Mouse (Mus musculus): Measurements from ENCODE around the gene Gstp2. TPM values are rescaled to one million over a fixed set of nuclear protein-coding genes. Genes with fewer than 3 reads are reported as not detected.
"Not testable (repeated sequence)": the region's sequence is repeated elsewhere in the genome, so short reads cannot be mapped to it uniquely, and the experiment has no call there.

Gene Gstp2
- total and polyA plus RNA-seq, 3 experiments = 0.28 TPM; not detected in 2

DNA sequence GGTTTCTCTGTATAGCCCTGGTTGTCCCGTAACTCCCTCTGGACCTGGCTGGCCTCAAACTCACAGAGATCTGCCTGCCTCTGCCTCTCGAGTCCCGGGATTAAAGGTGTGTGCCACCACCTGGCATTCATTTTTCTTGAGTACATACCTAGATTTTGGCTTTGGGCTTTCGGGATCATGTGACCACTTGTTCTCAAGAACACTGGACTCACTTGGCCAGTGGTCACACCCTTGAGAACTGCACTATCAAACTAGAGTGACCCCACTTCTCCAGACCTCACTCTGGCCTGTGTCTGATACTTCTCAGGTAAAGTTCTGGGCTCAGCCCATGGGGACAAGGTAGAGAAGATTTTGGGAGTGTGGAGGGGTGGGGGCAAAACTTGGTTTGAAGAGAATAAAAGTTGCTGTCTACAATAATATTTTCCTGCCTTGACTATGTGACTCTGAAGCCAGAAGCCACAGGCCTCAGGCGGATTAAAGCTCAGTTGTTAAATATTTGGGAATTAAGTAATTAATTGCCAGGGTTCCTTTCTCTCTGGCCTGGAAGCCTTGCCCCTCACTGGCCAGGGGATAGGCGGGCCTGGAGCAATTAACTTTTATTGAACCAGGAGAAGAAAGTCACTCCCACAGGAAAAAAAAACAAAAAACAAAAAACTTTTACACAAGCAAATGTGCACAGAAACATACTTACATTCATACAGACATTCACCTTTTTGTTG lies 27.0 kb upstream of the Gstp2 start:
- no peak overlapping the region for H3K4me3 ChIP-seq (ENCODE audit: low read depth, low read length)
- DNase-seq (ENCODE audit: low spot score) (no peak), ATAC-seq (ENCODE audit: extremely low read depth, insufficient number of reproducible peaks, low FRiP score, poor library complexity, severe bottlenecking) (no peak)
- no peak for TF ChIP-seq POLR2AphosphoS5 (IDR thresholded peaks at IDR 0.05; ENCODE audit: insufficient replicate concordance, low read depth, low read length)
- no peak for TF ChIP-seq TAL1 (conservative IDR thresholded peaks at IDR 0.05; ENCODE audit: low read depth, low read length)
- no peak for TF ChIP-seq CTCF (IDR thresholded peaks at IDR 0.05; ENCODE audit: low read depth, low read length)
- TF ChIP-seq GATA1 (IDR thresholded peaks at IDR 0.05; ENCODE audit: borderline replicate concordance, low read length) = no peak
- TF ChIP-seq GATA2 (IDR thresholded peaks at IDR 0.05; ENCODE audit: borderline replicate concordance, low read depth, low read length) = no peak
- H3K9me3 ChIP-seq (replicated peaks) = no peaks in the 10 kb centered on the region
- H3K36me3 ChIP-seq (replicated peaks) = no peaks in the 10 kb centered on the region
- H3K4me1 ChIP-seq (ENCODE audit: insufficient read depth, low read depth, low read length) = peaks cover 2% of the 10 kb centered on the region; the same call in 1 of the 2 replicates
- H3K27me3 ChIP-seq (ENCODE audit: insufficient read depth, low read length) = peaks cover 40% of the 10 kb centered on the region

- DNase-seq (ENCODE audit: low spot score) = no peak
Observed at GRCm38 (mm10) chr19:4071406-4071805, 25.6 kb upstream of the Gstp2 start.

DNA sequence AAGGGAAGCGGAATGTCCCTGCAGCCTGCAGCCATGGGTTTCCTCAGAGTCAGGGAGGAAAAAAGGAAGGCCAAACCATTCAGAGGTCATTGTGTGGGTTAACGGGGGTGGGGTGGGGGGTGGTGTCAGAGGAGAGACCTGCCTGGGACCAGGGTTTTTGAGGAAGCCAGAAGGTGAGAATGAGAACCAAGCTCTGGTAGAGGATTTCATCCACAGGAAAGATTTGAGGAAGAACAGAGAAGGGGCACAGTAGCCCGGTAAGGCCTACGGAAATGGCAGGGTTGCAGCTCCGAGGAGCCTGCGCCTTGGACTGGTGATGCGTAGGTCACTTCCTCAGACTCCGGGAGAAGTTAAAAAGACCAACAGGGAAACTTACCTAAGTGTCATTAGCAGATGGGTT lies 24.9 kb upstream of the Gstp2 start:
- H3K4me1 ChIP-seq (ENCODE audit: insufficient read depth, low read depth, low read length) = peaks cover 2% of the 10 kb centered on the region; the same call in 1 of the 2 replicates
- ATAC-seq (ENCODE audit: extremely low read depth, insufficient number of reproducible peaks, low FRiP score, poor library complexity, severe bottlenecking) (no peak), DNase-seq (ENCODE audit: low spot score) (no peak)
- TF ChIP-seq GATA2 (IDR thresholded peaks at IDR 0.05; ENCODE audit: borderline replicate concordance, low read depth, low read length) = no peak
- no peak for TF ChIP-seq POLR2AphosphoS5 (IDR thresholded peaks at IDR 0.05; ENCODE audit: insufficient replicate concordance, low read depth, low read length)
- no peak for TF ChIP-seq GATA1 (IDR thresholded peaks at IDR 0.05; ENCODE audit: borderline replicate concordance, low read length)
- no peak for TF ChIP-seq CTCF (IDR thresholded peaks at IDR 0.05; ENCODE audit: low read depth, low read length)
- no peak for TF ChIP-seq TAL1 (conservative IDR thresholded peaks at IDR 0.05; ENCODE audit: low read depth, low read length)
- no peak overlapping the region for H3K4me3 ChIP-seq (ENCODE audit: low read depth, low read length)
- no peaks in the 10 kb centered on the region for H3K36me3 ChIP-seq (replicated peaks)
- H3K27me3 ChIP-seq (ENCODE audit: insufficient read depth, low read length) = peaks cover 41% of the 10 kb centered on the region
- H3K9me3 ChIP-seq (replicated peaks) = no peaks in the 10 kb centered on the region

More at GRCm38 (mm10) chr19:4071406-4071805, 25.6 kb upstream of the Gstp2 start:
- TF ChIP-seq TAL1 (conservative IDR thresholded peaks at IDR 0.05; ENCODE audit: low read depth, low read length) = no peak
- no peak for TF ChIP-seq CTCF (IDR thresholded peaks at IDR 0.05; ENCODE audit: low read depth, low read length)
- no peak for TF ChIP-seq GATA2 (IDR thresholded peaks at IDR 0.05; ENCODE audit: borderline replicate concordance, low read depth, low read length)
- no peak for TF ChIP-seq GATA1 (IDR thresholded peaks at IDR 0.05; ENCODE audit: borderline replicate concordance, low read length)
- no peak for TF ChIP-seq POLR2AphosphoS5 (IDR thresholded peaks at IDR 0.05; ENCODE audit: insufficient replicate concordance, low read depth, low read length)
- no peak for ATAC-seq (ENCODE audit: extremely low read depth, insufficient number of reproducible peaks, low FRiP score, poor library complexity, severe bottlenecking)
- Histone ChIP-seq H3K36me3 (replicated peaks) (no peaks in the 10 kb centered on the region), H3K4me1 (ENCODE audit: insufficient read depth, low read depth, low read length) (peaks cover 2% of the 10 kb centered on the region; the same call in 1 of the 2 replicates), H3K4me3 (ENCODE audit: low read depth, low read length) (no peak overlapping the region), H3K27me3 (ENCODE audit: insufficient read depth, low read length) (peaks cover 43% of the 10 kb centered on the region), H3K9me3 (replicated peaks) (no peaks in the 10 kb centered on the region)

DNA sequence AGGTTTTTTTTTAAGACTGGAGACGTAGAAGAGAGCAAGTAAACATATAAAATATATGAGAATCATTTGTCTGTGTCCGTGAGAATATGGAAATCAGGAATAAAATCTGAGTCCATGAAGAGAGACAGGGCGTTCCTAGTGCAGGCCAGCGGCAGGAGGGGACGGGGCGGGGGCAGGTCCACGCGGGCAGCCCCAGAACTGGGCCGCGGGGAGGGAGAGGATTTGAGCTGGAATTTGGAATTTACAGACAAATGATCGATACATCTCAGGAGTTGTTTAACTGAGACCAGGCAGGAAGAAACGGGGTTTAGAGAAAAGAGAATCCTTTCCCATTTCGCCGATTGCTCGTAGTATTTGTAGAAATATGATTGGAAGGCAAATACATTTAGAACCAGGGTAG lies 24.5 kb upstream of the Gstp2 start:
- ATAC-seq (ENCODE audit: extremely low read depth, insufficient number of reproducible peaks, low FRiP score, poor library complexity, severe bottlenecking) = no peak
- peaks cover 38% of the 10 kb centered on the region for H3K27me3 ChIP-seq (ENCODE audit: insufficient read depth, low read length)
- TF ChIP-seq GATA1 (IDR thresholded peaks at IDR 0.05; ENCODE audit: borderline replicate concordance, low read length) = no peak
- no peak for TF ChIP-seq TAL1 (conservative IDR thresholded peaks at IDR 0.05; ENCODE audit: low read depth, low read length)
- no peak for TF ChIP-seq GATA2 (IDR thresholded peaks at IDR 0.05; ENCODE audit: borderline replicate concordance, low read depth, low read length)
- TF ChIP-seq POLR2AphosphoS5 (IDR thresholded peaks at IDR 0.05; ENCODE audit: insufficient replicate concordance, low read depth, low read length) = no peak
- TF ChIP-seq CTCF (IDR thresholded peaks at IDR 0.05; ENCODE audit: low read depth, low read length) = no peak

GRCm38 (mm10) chr19:4068717-4069410 lies 23.0 kb upstream of the Gstp2 start:
- TF ChIP-seq POLR2AphosphoS5 (IDR thresholded peaks at IDR 0.05; ENCODE audit: insufficient replicate concordance, low read depth, low read length) (no peak), CTCF (IDR thresholded peaks at IDR 0.05; ENCODE audit: low read depth, low read length) (no peak), GATA2 (IDR thresholded peaks at IDR 0.05; ENCODE audit: borderline replicate concordance, low read depth, low read length) (no peak), GATA1 (IDR thresholded peaks at IDR 0.05; ENCODE audit: borderline replicate concordance, low read length) (no peak), TAL1 (conservative IDR thresholded peaks at IDR 0.05; ENCODE audit: low read depth, low read length) (no peak)

More for the DNA sequence above, 24.5 kb upstream of the Gstp2 start:
- H3K36me3 ChIP-seq (replicated peaks) = no peaks in the 10 kb centered on the region
- peaks cover 2% of the 10 kb centered on the region; the same call in 1 of the 2 replicates for H3K4me1 ChIP-seq (ENCODE audit: insufficient read depth, low read depth, low read length)
- H3K9me3 ChIP-seq (replicated peaks) = no peaks in the 10 kb centered on the region
- no peak overlapping the region for H3K4me3 ChIP-seq (ENCODE audit: low read depth, low read length)
- DNase-seq (ENCODE audit: low spot score) = no peak

DNA sequence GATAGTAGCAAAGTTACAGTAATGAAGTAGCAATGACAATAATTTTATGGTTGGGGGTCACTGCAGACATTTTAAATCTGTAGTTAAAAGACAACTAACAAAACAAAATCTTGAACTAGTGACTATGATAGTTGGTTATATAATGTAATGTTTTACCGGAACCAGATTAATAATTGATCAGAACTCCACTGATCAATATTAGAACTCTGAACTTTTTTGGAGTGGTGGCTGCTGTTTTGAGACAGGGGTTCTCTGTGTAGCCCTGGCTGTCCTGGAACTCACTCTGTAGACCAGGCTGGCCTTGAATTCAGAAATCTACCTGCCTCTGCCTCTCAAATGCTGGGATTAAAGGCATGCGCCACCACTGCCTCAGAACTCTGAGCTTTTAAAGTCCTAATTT lies 22.4 kb upstream of the Gstp2 start:
- H3K4me3 ChIP-seq (ENCODE audit: low read depth, low read length); H3K9me3 ChIP-seq (replicated peaks); ATAC-seq (ENCODE audit: extremely low read depth, insufficient number of reproducible peaks, low FRiP score, poor library complexity, severe bottlenecking); H3K4me1 ChIP-seq (ENCODE audit: insufficient read depth, low read depth, low read length); H3K36me3 ChIP-seq (replicated peaks); DNase-seq (ENCODE audit: low spot score): not testable (repeated sequence)
- H3K27me3 ChIP-seq (ENCODE audit: insufficient read depth, low read length) = peaks cover 32% of the 10 kb centered on the region

More at GRCm38 (mm10) chr19:4068717-4069410, 23.0 kb upstream of the Gstp2 start:
- Histone ChIP-seq H3K4me3 (ENCODE audit: low read depth, low read length) (no peak overlapping the region), H3K36me3 (replicated peaks) (no peaks in the 10 kb centered on the region), H3K27me3 (ENCODE audit: insufficient read depth, low read length) (peaks cover 37% of the 10 kb centered on the region), H3K4me1 (ENCODE audit: insufficient read depth, low read depth, low read length) (peaks cover 2% of the 10 kb centered on the region; the same call in 1 of the 2 replicates), H3K9me3 (replicated peaks) (no peaks in the 10 kb centered on the region)
- ATAC-seq (ENCODE audit: extremely low read depth, insufficient number of reproducible peaks, low FRiP score, poor library complexity, severe bottlenecking) (no peak), DNase-seq (ENCODE audit: low spot score) (no peak)

All from G1E (cell line).